Mouse (Mus musculus): ENCODE measurements around the gene Sp6. TPM values are rescaled to one million over a fixed set of nuclear protein-coding genes. Genes with fewer than 3 reads are reported as not detected.

The Sp6 gene
- polyA plus RNA-seq, 1 experiment from 2014 or later: 4.4 TPM

DNA sequence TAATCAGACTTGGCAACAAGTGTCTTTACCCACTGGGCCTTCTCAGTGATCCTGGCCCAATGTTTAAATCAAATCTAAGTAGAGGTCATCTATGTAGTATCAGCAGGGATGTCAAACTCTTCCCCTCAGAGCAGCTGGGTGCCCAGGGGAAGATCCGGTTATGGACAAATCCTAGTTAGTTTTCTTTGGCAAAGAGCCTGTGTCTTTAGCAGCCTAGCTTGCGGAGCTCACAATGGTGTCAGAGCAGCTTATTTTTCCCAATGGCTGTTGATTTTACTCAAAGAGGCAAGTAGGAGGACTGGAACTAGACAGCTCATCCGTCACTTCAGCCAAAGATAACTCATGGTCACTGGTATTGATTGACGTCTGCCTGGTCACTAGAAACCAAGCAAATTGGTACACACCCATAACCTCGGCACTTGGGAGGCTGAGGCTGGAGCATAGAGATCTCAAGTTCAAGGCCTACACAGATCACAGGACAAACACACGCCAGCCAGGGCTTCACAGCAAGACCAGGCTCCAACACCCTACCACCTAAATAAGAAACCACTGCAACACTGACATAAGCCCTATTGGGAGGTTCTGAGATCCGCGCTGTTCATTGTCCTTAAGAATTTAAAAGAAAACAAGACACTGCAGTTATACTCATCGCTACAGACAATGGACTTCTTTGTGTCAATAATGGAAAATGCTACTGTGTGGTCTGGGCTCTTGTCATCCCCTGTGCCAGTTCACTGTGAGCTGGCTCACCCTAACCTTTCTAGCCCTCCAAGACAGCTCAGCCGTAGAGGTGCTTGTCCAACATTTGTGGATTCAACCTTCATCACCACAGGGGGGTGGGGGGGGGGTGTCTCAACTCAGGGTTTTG, 37.4 kb upstream of the Sp6 start:
- DNase-seq (ENCODE audit: low spot score): no peak
- peaks cover 7% of the 10 kb centered on the region; the same call in 1 of the 2 replicates for H3K36me3 ChIP-seq (replicated peaks)
- no peaks in the 10 kb centered on the region for H3K9me3 ChIP-seq
- peak overlapping the region; percentile 98 for H3K27ac ChIP-seq (replicated peaks)
- H3K4me3 ChIP-seq: peak overlapping the region; percentile 92
- peaks cover 43% of the 10 kb centered on the region for H3K4me1 ChIP-seq
- 79% methylated on average over 10 of the region's 10 CpGs for WGBS
- no peaks in the 10 kb centered on the region for H3K27me3 ChIP-seq (replicated peaks; ENCODE audit: low read depth, poor library complexity, severe bottlenecking)

- peak overlapping the region; percentile 98 for H3K27ac ChIP-seq (replicated peaks)
- DNase-seq (ENCODE audit: low spot score): no peak
- peaks cover 42% of the 10 kb centered on the region for H3K4me1 ChIP-seq
- no peaks in the 10 kb centered on the region for H3K9me3 ChIP-seq
- H3K27me3 ChIP-seq (replicated peaks; ENCODE audit: low read depth, poor library complexity, severe bottlenecking): peaks cover 3% of the 10 kb centered on the region
- 0 out of 2 replicates have a peak, but pooled peaks cover 3% of the 10 kb centered on the region for H3K36me3 ChIP-seq (replicated peaks)
- H3K4me3 ChIP-seq: peak overlapping the region; percentile 92
- 60% methylated on average over 3 of the region's 3 CpGs for WGBS
Observed at GRCm38 (mm10) chr11:96976379-96976687, 36.9 kb upstream of the Sp6 start.

GRCm38 (mm10) chr11:96976911-96977591, 36.1 kb upstream of the Sp6 start:
- under 1% methylated on average over 50 of the region's 50 CpGs for WGBS
- Histone ChIP-seq H3K4me3 (peak overlapping the region; percentile 92), H3K9me3 (no peaks in the 10 kb centered on the region), H3K27me3 (replicated peaks; ENCODE audit: low read depth, poor library complexity, severe bottlenecking) (peaks cover 10% of the 10 kb centered on the region), H3K36me3 (replicated peaks) (0 out of 2 replicates have a peak, but pooled peaks cover 3% of the 10 kb centered on the region), H3K4me1 (peaks cover 44% of the 10 kb centered on the region), H3K27ac (replicated peaks) (peak overlapping the region; percentile 98)
- peak; percentile 92 for DNase-seq (ENCODE audit: low spot score)

DNA sequence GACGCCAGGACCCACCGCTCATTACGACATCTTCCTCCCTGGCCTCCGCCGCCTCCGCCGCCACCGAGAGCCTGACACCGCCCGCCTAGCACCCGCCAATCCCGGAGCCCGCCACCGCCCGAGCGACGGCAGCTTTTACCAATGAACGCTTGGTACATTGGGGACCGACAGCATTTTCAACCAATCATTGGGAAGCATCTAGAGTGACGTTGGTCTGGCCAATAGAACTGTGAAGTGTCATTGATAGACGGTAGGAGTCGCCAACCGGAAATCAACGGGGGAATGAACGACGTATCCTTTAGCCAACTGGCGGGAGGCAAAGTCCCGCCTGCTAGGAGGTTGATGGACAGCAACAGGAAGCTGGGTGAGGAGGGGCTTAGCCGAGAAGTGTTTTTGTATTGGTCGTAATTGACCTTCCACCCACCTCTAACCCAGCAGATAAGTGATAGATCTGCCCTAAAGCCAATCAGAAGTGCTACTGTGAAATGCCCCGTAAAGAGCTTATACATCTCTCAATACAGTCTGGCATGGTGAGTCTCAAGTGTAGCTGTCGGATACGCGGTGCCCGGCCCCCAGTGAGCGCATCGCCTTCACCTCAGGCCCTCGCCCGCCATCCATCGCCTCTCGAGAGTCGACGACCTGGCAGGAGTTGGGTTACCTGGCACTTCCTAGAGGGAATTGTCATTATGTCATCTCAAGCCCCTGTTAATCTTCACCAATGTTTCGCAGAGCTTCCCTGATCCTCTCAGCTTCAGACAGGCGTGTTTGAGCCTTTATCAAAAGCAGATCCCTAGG, 35.4 kb upstream of the Sp6 start:
- Histone ChIP-seq H3K4me1 (peaks cover 52% of the 10 kb centered on the region), H3K9me3 (no peaks in the 10 kb centered on the region), H3K27me3 (replicated peaks; ENCODE audit: low read depth, poor library complexity, severe bottlenecking) (peaks cover 13% of the 10 kb centered on the region), H3K27ac (replicated peaks) (peak overlapping the region; percentile 98), H3K4me3 (peak overlapping the region; percentile 92), H3K36me3 (replicated peaks) (no peaks in the 10 kb centered on the region)
- WGBS: under 1% methylated on average over 45 of the region's 45 CpGs
- peak; percentile 99 for DNase-seq (ENCODE audit: low spot score)

DNA sequence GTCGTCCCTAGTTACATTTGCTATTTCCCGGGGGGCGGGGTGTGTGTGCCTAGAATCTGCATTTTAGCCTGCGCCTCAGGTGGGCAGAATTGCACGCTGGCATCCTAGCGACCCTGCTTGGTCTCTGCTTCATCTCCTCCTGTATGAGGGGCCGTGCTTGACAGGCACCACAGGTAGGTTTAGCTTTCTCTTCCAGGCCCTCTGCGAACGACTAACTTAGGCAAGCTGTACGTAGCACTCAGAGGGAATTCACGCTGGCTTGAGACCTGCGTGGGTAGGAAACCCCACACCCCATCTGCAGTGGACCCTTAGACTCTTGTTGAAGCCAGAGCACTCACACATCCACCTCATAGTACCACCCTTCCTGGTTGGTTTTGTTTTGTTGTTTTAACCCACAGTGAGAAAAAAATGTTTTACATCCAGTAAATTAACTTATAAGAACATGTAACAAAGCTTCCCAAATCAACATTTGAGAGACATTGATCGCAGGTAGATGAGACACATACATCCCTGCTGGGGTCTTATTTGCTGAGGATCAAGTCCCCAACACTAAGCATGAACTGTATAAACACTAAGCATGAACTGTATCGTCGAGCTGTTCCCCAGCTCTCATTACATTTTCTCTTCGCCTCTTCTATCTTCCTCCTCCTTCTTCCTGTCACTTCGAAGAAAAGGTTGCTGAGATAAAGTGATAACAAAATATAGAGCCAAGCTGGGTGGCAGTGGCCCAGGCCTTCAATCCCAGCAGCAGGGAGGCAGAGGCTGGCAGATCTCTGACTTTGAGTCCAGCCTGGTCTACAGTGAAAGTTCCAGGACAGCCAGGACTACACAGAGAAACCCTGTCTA, 34.6 kb upstream of the Sp6 start:
- Histone ChIP-seq H3K27ac (replicated peaks) (peak overlapping the region; percentile 98), H3K9me3 (no peaks in the 10 kb centered on the region), H3K36me3 (replicated peaks) (no peaks in the 10 kb centered on the region), H3K4me1 (peaks cover 47% of the 10 kb centered on the region), H3K4me3 (peak overlapping the region; percentile 92), H3K27me3 (replicated peaks; ENCODE audit: low read depth, poor library complexity, severe bottlenecking) (peaks cover 21% of the 10 kb centered on the region)
- WGBS: 34% methylated on average over 17 of the region's 17 CpGs
- no peak for DNase-seq (ENCODE audit: low spot score)

DNA sequence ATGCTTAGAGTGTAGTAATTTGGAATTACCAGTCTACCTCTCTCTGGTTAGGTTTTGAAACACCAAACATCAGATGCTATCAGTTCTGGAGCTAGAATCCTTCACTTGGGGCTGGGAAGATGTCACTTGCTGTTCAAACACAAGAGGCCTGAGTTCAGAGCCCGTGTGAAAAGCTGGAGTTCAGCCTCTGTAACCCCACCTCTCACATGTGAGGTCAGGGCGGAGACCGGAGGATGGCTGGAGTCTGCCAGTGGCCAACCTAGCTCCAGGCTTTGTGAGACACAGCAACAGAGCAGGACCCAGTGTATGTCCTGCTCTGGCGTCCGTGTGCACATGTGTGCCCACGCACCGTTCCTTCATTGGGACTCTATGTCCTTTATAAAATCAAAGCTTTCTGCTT, 33.9 kb upstream of the Sp6 start:
- Histone ChIP-seq H3K27me3 (replicated peaks; ENCODE audit: low read depth, poor library complexity, severe bottlenecking) (peaks cover 28% of the 10 kb centered on the region), H3K4me1 (peaks cover 40% of the 10 kb centered on the region), H3K36me3 (replicated peaks) (no peaks in the 10 kb centered on the region), H3K9me3 (no peaks in the 10 kb centered on the region), H3K27ac (replicated peaks) (no peak overlapping the region), H3K4me3 (no peak overlapping the region)
- DNase-seq (ENCODE audit: low spot score): no peak
- 87% methylated on average over 7 of the region's 7 CpGs for WGBS

DNA sequence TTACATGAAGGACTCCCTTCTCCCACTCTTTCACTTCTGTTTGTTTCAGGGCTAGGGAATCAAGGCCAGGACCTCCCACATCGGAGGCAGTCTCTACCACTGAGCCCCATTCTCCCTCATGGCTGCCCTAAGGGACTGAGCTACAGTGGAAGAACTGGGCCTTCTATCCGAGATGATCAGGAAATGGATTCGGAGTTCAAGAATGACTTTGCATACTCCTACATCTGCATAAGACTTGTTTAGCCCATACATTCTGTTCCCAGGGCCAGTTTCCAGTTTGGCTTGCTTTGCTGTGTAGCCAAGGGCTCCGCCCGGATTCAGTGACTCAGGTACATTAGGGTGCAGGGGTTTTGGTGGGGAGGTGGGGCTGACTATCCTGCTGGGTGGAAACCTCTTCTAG, 33.2 kb upstream of the Sp6 start:
- no peak overlapping the region for H3K27ac ChIP-seq (replicated peaks)
- 80% methylated on average over 5 of the region's 5 CpGs for WGBS
- H3K4me1 ChIP-seq: peaks cover 43% of the 10 kb centered on the region
- DNase-seq (ENCODE audit: low spot score): no peak
- H3K27me3 ChIP-seq (replicated peaks; ENCODE audit: low read depth, poor library complexity, severe bottlenecking): peaks cover 35% of the 10 kb centered on the region
- no peak overlapping the region for H3K4me3 ChIP-seq
- no peaks in the 10 kb centered on the region for H3K9me3 ChIP-seq
- no peaks in the 10 kb centered on the region for H3K36me3 ChIP-seq (replicated peaks)

DNA sequence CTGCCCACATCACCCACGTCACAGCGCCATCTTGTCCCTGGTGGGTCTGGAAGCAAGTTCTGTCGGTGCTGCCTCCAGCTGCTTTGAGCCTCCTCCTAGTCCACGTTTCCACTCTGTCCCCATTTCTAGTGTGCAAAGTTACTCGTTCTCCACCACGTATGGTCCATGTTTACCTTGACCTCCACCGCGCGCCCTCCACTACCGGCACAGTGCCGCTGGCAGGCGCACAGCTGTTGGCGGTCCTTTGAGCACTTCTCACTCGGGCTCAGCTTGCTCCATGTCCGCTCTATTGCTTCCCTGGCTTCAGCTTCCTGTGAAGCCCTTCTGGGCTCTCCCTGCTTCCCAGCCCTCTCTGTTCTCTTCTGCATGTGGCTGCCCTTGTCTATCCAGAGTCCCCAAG, 31.7 kb upstream of the Sp6 start:
- Histone ChIP-seq H3K27me3 (replicated peaks; ENCODE audit: low read depth, poor library complexity, severe bottlenecking) (peaks cover 49% of the 10 kb centered on the region), H3K4me3 (no peak overlapping the region), H3K4me1 (peaks cover 40% of the 10 kb centered on the region), H3K36me3 (replicated peaks) (no peaks in the 10 kb centered on the region), H3K9me3 (no peaks in the 10 kb centered on the region), H3K27ac (replicated peaks) (no peak overlapping the region)
- 72% methylated on average over 15 of the region's 15 CpGs for WGBS
- no peak for DNase-seq (ENCODE audit: low spot score)

- peaks cover 37% of the 10 kb centered on the region for H3K4me1 ChIP-seq
- H3K36me3 ChIP-seq (replicated peaks): no peaks in the 10 kb centered on the region
- peak overlapping the region; percentile 38; the same call in 1 of the 2 replicates for H3K4me3 ChIP-seq
- no peak overlapping the region for H3K27ac ChIP-seq (replicated peaks)
- DNase-seq (ENCODE audit: low spot score): peak; percentile 84
- peaks cover 58% of the 10 kb centered on the region for H3K27me3 ChIP-seq (replicated peaks; ENCODE audit: low read depth, poor library complexity, severe bottlenecking)
- H3K9me3 ChIP-seq: no peaks in the 10 kb centered on the region
- WGBS: 3% methylated on average over 7 of the region's 7 CpGs
Observed at GRCm38 (mm10) chr11:96982355-96982754, 30.8 kb upstream of the Sp6 start.

GRCm38 (mm10) chr11:96982859-96983258, 30.3 kb upstream of the Sp6 start, which contains the start of gene Sp2:
TSS of gene Sp2 (minus strand) at chr11:96982959.
- no peak for DNase-seq (ENCODE audit: low spot score)
- Histone ChIP-seq H3K27ac (replicated peaks) (no peak within 1 kb of the TSS), H3K4me3 (peak within 1 kb of the TSS; percentile 38; the same call in 1 of the 2 replicates), H3K36me3 (replicated peaks) (no peaks in the 10 kb centered on the region), H3K9me3 (no peaks in the 10 kb centered on the region), H3K27me3 (replicated peaks; ENCODE audit: low read depth, poor library complexity, severe bottlenecking) (peaks cover 63% of the 10 kb centered on the region), H3K4me1 (peaks cover 42% of the 10 kb centered on the region)
- 82% methylated on average over 7 of the region's 7 CpGs for WGBS

DNA sequence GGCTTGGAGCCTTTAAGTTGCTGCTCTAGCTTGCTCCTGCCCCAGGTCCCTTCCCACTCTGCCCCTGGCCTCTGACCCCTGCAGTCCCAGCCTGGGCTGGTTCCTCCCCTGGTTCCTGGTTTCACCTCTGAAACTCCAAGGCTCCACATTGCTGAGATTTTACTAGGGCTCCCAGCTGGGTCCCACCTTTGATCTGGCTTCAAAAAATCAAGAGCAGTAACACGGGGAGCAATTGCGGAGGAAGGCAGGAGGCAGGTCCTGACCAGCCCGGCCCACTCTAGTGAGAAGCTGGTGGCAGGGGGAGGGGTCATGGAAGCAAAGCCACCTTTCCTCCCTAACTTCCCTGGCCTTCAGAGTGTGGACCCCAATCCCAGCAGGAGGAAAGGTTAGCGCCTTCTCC, 28.3 kb upstream of the Sp6 start:
- peaks cover 82% of the 10 kb centered on the region for H3K27me3 ChIP-seq (replicated peaks; ENCODE audit: low read depth, poor library complexity, severe bottlenecking)
- no peaks in the 10 kb centered on the region for H3K36me3 ChIP-seq (replicated peaks)
- peaks cover 39% of the 10 kb centered on the region for H3K4me1 ChIP-seq
- DNase-seq (ENCODE audit: low spot score): no peak
- H3K4me3 ChIP-seq: 0 out of 2 replicates have a peak overlapping the region, but pooled peaks have one; percentile 6
- H3K27ac ChIP-seq (replicated peaks): no peak overlapping the region; the same call in 1 of the 2 replicates
- 15% methylated on average over 4 of the region's 4 CpGs for WGBS
- H3K9me3 ChIP-seq: no peaks in the 10 kb centered on the region
